In the genomic region with DNA sequence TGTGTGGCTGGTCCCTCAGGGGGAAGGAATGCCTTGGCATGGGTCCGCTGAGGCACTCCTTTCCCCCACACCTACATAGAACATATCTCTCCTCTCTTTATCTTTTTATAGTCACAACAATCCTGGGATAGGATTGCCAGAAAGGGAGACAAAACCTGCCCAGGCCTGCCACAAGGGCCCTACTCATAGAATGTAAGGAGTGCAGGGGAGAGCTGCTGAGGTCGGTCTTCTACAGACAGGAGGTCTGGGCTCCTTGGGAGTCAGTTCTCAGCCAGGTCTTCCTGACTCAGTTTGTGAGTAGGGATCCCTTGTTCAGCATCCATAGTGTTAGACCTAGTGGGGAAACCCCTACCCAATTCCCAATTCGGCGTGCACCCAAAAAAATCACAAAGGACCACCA, we compare ENCODE assay signal across 18 mouse cellular contexts.
A peak's percentile ranks its signal among the peaks of the same experiment; 100 is the strongest.
DNase-seq lines count a peak whose midpoint lies in the region; ATAC-seq and TF ChIP-seq lines count a peak whose summit lies in the region.
"Had no signal": no experiment of that assay in that cellular context is flagged by ENCODE, and none has a peak within 500 bp of the region (broad histone marks: within the 10 kb centered on the region; RNA-seq: fewer than 3 reads in every experiment).

No protein-coding gene starts in this region.

- 0 out of 2 replicates have a peak, but pooled peaks have one; percentile 1 for ATAC-seq in intestine, embryonic 16.5 days
- no peak for ATAC-seq in intestine, embryonic 15.5 days
- peak; percentile 27; the same call in 1 of the 2 replicates for ATAC-seq in intestine, postnatal 0 days
- no peak for ATAC-seq in liver, postnatal 0 days
- ATAC-seq: forebrain, embryonic 13.5 days; forebrain, embryonic 15.5 days; forebrain, postnatal 0 days had no signal

- H3K36me3 ChIP-seq in intestine, embryonic 16.5 days (ENCODE audit: control insufficient read depth, insufficient read depth, low read length), result no peaks in the 10 kb centered on the region
- H3K36me3 ChIP-seq in intestine, embryonic 15.5 days, result no peaks in the 10 kb centered on the region
- no peaks in the 10 kb centered on the region for H3K36me3 ChIP-seq in intestine, postnatal 0 days (ENCODE audit: control insufficient read depth, insufficient read depth)
- no peaks in the 10 kb centered on the region for H3K36me3 ChIP-seq in liver, postnatal 0 days (replicated peaks; ENCODE audit: insufficient read depth, low read length)
- H3K36me3 ChIP-seq: embryonic facial prominence, embryonic 10.5 days; embryonic facial prominence, embryonic 12.5 days; forebrain, embryonic 15.5 days had no signal

- TF ChIP-seq EP300 in liver, postnatal 0 days (IDR thresholded peaks at IDR 0.05; ENCODE audit: low read depth), result no peak

- no peak overlapping the region for H3K4me2 ChIP-seq in intestine, embryonic 16.5 days (ENCODE audit: low read depth, low read length)
- H3K4me2 ChIP-seq in intestine, embryonic 15.5 days (replicated peaks), result no peak overlapping the region
- H3K4me2 ChIP-seq in intestine, postnatal 0 days (replicated peaks; ENCODE audit: low read depth), result no peak overlapping the region
- H3K4me2 ChIP-seq in liver, postnatal 0 days (ENCODE audit: low read depth, low read length), result no peak overlapping the region
- H3K4me2 ChIP-seq: embryonic facial prominence, embryonic 12.5 days; forebrain, embryonic 13.5 days; forebrain, embryonic 15.5 days had no signal

- H3K4me1 ChIP-seq in intestine, embryonic 16.5 days (ENCODE audit: control insufficient read depth, insufficient read depth, low read length), result peaks cover 7% of the 10 kb centered on the region; the same call in 1 of the 2 replicates
- H3K4me1 ChIP-seq in intestine, embryonic 15.5 days (replicated peaks), result no peaks in the 10 kb centered on the region
- peaks cover 3% of the 10 kb centered on the region; the same call in 1 of the 2 replicates for H3K4me1 ChIP-seq in intestine, postnatal 0 days (replicated peaks; ENCODE audit: control insufficient read depth, insufficient read depth, low read length)
- H3K4me1 ChIP-seq in liver, postnatal 0 days (ENCODE audit: insufficient read depth), result peaks cover 7% of the 10 kb centered on the region; the same call in 1 of the 2 replicates
- H3K4me1 ChIP-seq: embryonic facial prominence, embryonic 10.5 days; embryonic facial prominence, embryonic 12.5 days; forebrain, embryonic 13.5 days; forebrain, embryonic 15.5 days had no signal

- H3K4me3 ChIP-seq in intestine, embryonic 16.5 days (ENCODE audit: low read length), result no peak overlapping the region
- no peak overlapping the region for H3K4me3 ChIP-seq in intestine, embryonic 15.5 days (replicated peaks)
- H3K4me3 ChIP-seq in intestine, postnatal 0 days (ENCODE audit: low read depth, low read length), result no peak overlapping the region
- H3K4me3 ChIP-seq in liver, postnatal 0 days (ENCODE audit: low read depth, low read length), result no peak overlapping the region
- H3K4me3 ChIP-seq: embryonic facial prominence, embryonic 10.5 days; embryonic facial prominence, embryonic 12.5 days; forebrain, embryonic 13.5 days; forebrain, embryonic 15.5 days had no signal

- no peak for DNase-seq in liver, postnatal 0 days
- no peak for DNase-seq in spleen, postnatal 36 days (ENCODE audit: low spot score in 2 of 2)
- DNase-seq: adrenal gland, adult 8-10 months; adrenal gland, postnatal 14 days; adrenal gland, postnatal 36 days; cerebellum, adult 11-12 months; cerebellum, adult 2 months; cerebellum, adult 9-10 months; cerebellum, postnatal 10 days; cerebellum, postnatal 25 days; forebrain, postnatal 0 days had no signal

- WGBS in intestine, embryonic 16.5 days, result 95% methylated on average over 4 of the region's 4 CpGs
- WGBS in intestine, embryonic 15.5 days, result 85% methylated on average over 4 of the region's 4 CpGs
- 86% methylated on average over 4 of the region's 4 CpGs for WGBS in intestine, postnatal 0 days
- WGBS in liver, postnatal 0 days (ENCODE audit: insufficient replicate concordance), result 80% methylated on average over 4 of the region's 4 CpGs

- H3K9me3 ChIP-seq in intestine, embryonic 16.5 days (ENCODE audit: control insufficient read depth, low read length), result no peaks in the 10 kb centered on the region
- H3K9me3 ChIP-seq in intestine, embryonic 15.5 days, result no peaks in the 10 kb centered on the region
- no peaks in the 10 kb centered on the region for H3K9me3 ChIP-seq in intestine, postnatal 0 days (ENCODE audit: control insufficient read depth)
- H3K9me3 ChIP-seq in liver, postnatal 0 days (ENCODE audit: low read length), result no peaks in the 10 kb centered on the region
- H3K9me3 ChIP-seq: embryonic facial prominence, embryonic 10.5 days; embryonic facial prominence, embryonic 12.5 days; forebrain, embryonic 13.5 days; forebrain, embryonic 15.5 days had no signal

- no peak overlapping the region for H3K9ac ChIP-seq in intestine, embryonic 16.5 days (ENCODE audit: low read depth, low read length)
- H3K9ac ChIP-seq in intestine, embryonic 15.5 days, result no peak overlapping the region
- H3K9ac ChIP-seq in intestine, postnatal 0 days (ENCODE audit: low read depth, low read length), result no peak overlapping the region
- H3K9ac ChIP-seq in liver, postnatal 0 days (replicated peaks), result no peak overlapping the region
- H3K9ac ChIP-seq: embryonic facial prominence, embryonic 12.5 days; forebrain, embryonic 13.5 days; forebrain, embryonic 15.5 days; forebrain, postnatal 0 days had no signal

- no peak overlapping the region for H3K27ac ChIP-seq in intestine, embryonic 16.5 days (ENCODE audit: low read length)
- H3K27ac ChIP-seq in intestine, embryonic 15.5 days, result no peak overlapping the region
- no peak overlapping the region for H3K27ac ChIP-seq in intestine, postnatal 0 days (ENCODE audit: low read depth, low read length)
- no peak overlapping the region for H3K27ac ChIP-seq in liver, postnatal 0 days (ENCODE audit: low read depth)
- H3K27ac ChIP-seq: embryonic facial prominence, embryonic 10.5 days; embryonic facial prominence, embryonic 12.5 days; forebrain, embryonic 13.5 days; forebrain, embryonic 15.5 days had no signal

- H3K27me3 ChIP-seq in intestine, embryonic 16.5 days (replicated peaks; ENCODE audit: control insufficient read depth, insufficient read depth, low read length), result no peaks in the 10 kb centered on the region
- H3K27me3 ChIP-seq in intestine, embryonic 15.5 days (replicated peaks), result no peaks in the 10 kb centered on the region
- H3K27me3 ChIP-seq in intestine, postnatal 0 days (replicated peaks; ENCODE audit: control insufficient read depth, insufficient read depth, low read length), result no peaks in the 10 kb centered on the region
- H3K27me3 ChIP-seq in liver, postnatal 0 days (ENCODE audit: insufficient read depth, low read length), result no peaks in the 10 kb centered on the region
- H3K27me3 ChIP-seq: embryonic facial prominence, embryonic 12.5 days; forebrain, embryonic 13.5 days; forebrain, embryonic 15.5 days had no signal

- TF ChIP-seq CTCF in intestine, postnatal 0 days (IDR thresholded peaks at IDR 0.05; ENCODE audit: low read depth), result no peak
- TF ChIP-seq CTCF in liver, postnatal 0 days (IDR thresholded peaks at IDR 0.05; ENCODE audit: low read depth), result no peak

Comparison
In these comparisons a context has a peak if more than half of its experiments do, and no peak if none do; other contexts are left out.
1. ATAC-seq: peak in intestine, embryonic 16.5 days (single experiment) and intestine, postnatal 0 days (single experiment); none in intestine, embryonic 15.5 days (single experiment) and liver, postnatal 0 days (single experiment).